7 mouse cellular contexts compared by ENCODE assay signal in the genomic region with DNA sequence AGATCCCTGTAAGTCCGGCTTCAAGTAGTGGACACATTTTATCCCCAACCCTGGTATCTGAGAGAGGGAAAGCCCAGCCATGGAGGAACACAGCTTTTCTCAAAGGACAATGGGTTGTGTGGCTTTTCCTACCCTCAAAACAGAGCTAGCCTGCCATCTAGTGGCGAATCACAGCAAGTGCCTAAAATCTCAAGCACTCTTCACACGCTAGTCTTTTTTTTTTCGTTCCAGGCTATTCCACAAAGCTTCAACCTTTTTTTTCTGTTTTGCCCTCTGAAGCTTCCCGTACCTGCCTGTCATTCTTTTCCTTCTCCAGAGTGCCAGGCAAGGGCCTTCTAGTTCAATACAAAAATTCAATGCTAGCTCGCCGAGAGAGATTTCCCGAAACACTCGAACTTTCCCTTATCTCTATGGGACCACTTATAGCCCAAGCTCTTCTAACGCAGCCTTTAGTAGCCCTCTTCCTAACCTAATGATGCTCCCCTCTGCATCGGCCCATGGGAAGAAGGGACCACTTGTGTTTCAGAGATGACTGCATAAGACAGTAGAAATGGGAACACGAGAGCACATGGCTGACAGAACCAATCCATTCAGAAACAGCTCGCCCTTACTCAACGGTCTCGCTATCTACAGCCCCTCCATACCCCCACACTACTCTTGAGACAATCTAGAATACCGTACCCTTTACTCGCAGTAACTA. TPM values are rescaled to one million over a fixed set of nuclear protein-coding genes. Genes with fewer than 3 reads are reported as not detected.
DNase-seq lines count a peak whose midpoint lies in the region; ATAC-seq lines count a peak whose summit lies in the region.

No protein-coding gene starts in this region.

- H3K4me3 ChIP-seq in embryonic facial prominence, embryonic 11.5 days (ENCODE audit: low read depth, low read length), result peak overlapping the region; percentile 47
- peak overlapping the region; percentile 70 for H3K4me3 ChIP-seq in limb, embryonic 11.5 days (ENCODE audit: low read depth, low read length)
- peak overlapping the region; percentile 71 for H3K4me3 ChIP-seq in midbrain, embryonic 13.5 days (replicated peaks)

- no peaks in the 10 kb centered on the region for H3K9me3 ChIP-seq in embryonic facial prominence, embryonic 11.5 days (replicated peaks; ENCODE audit: control insufficient read depth, low read length)
- no peaks in the 10 kb centered on the region for H3K9me3 ChIP-seq in limb, embryonic 11.5 days (ENCODE audit: control insufficient read depth, low read length)
- H3K9me3 ChIP-seq in midbrain, embryonic 13.5 days, result no peaks in the 10 kb centered on the region

- H3K9ac ChIP-seq in embryonic facial prominence, embryonic 11.5 days (replicated peaks; ENCODE audit: low read length), result peak overlapping the region; percentile 75
- peak overlapping the region; percentile 59 for H3K9ac ChIP-seq in limb, embryonic 11.5 days (ENCODE audit: low read length)
- peak overlapping the region; percentile 76 for H3K9ac ChIP-seq in midbrain, embryonic 13.5 days (replicated peaks)

- H3K27ac ChIP-seq in embryonic facial prominence, embryonic 11.5 days (replicated peaks; ENCODE audit: low read depth, low read length), result no peak overlapping the region
- H3K27ac ChIP-seq in limb, embryonic 11.5 days (replicated peaks; ENCODE audit: low read depth, low read length), result no peak overlapping the region
- H3K27ac ChIP-seq in midbrain, embryonic 13.5 days, result peak overlapping the region; percentile 93

- ATAC-seq in embryonic facial prominence, embryonic 11.5 days (replicated peaks; ENCODE audit: insufficient number of reproducible peaks, low FRiP score, low TSS enrichment, low read depth), result peak; percentile 40; the same call in 1 of the 2 replicates
- peak; percentile 19; the same call in 1 of the 2 replicates for ATAC-seq in limb, embryonic 11.5 days (ENCODE audit: insufficient number of reproducible peaks, low FRiP score, low TSS enrichment, low read depth)
- peak; percentile 65 for ATAC-seq in midbrain, embryonic 13.5 days

- no peaks in the 10 kb centered on the region for H3K4me1 ChIP-seq in embryonic facial prominence, embryonic 11.5 days (ENCODE audit: control insufficient read depth, insufficient read depth, low read length)
- 0 out of 2 replicates have a peak, but pooled peaks cover 4% of the 10 kb centered on the region for H3K4me1 ChIP-seq in limb, embryonic 11.5 days (ENCODE audit: control insufficient read depth, insufficient read depth, low read length)
- H3K4me1 ChIP-seq in midbrain, embryonic 13.5 days (replicated peaks), result peaks cover 24% of the 10 kb centered on the region

- H3K27me3 ChIP-seq in embryonic facial prominence, embryonic 11.5 days (ENCODE audit: control insufficient read depth, insufficient read depth, low read length), result no peaks in the 10 kb centered on the region
- H3K27me3 ChIP-seq in limb, embryonic 11.5 days (ENCODE audit: control insufficient read depth, insufficient read depth, low read length), result no peaks in the 10 kb centered on the region
- no peaks in the 10 kb centered on the region for H3K27me3 ChIP-seq in midbrain, embryonic 13.5 days

- 5% methylated on average over 17 of the region's 17 CpGs for WGBS in embryonic facial prominence, embryonic 11.5 days
- 5% methylated on average over 17 of the region's 17 CpGs for WGBS in limb, embryonic 11.5 days
- 1% methylated on average over 17 of the region's 17 CpGs for WGBS in midbrain, embryonic 13.5 days

- peak; percentile 73 for DNase-seq in adrenal gland, postnatal 25 days
- peak; percentile 91 for DNase-seq in embryonic facial prominence, embryonic 11.5 days (ENCODE audit: low spot score)
- DNase-seq in heart, adult 18-20 months, result peak; percentile 81 to 90
- DNase-seq in kidney, adult 18-20 months, result peak; percentile 78
- DNase-seq in limb, embryonic 11.5 days (ENCODE audit: low spot score), result peak; percentile 85
- DNase-seq in spleen, adult 12 weeks (ENCODE audit: low spot score), result peak; percentile 61

- H3K4me2 ChIP-seq in embryonic facial prominence, embryonic 11.5 days (ENCODE audit: low read depth, low read length), result peak overlapping the region; percentile 68
- H3K4me2 ChIP-seq in limb, embryonic 11.5 days (ENCODE audit: low read depth, severe bottlenecking), result peak overlapping the region; percentile 88
- H3K4me2 ChIP-seq in midbrain, embryonic 13.5 days (replicated peaks), result peak overlapping the region; percentile 66

- H3K36me3 ChIP-seq in embryonic facial prominence, embryonic 11.5 days (replicated peaks; ENCODE audit: control insufficient read depth, insufficient read depth, low read depth, low read length), result no peaks in the 10 kb centered on the region
- no peaks in the 10 kb centered on the region for H3K36me3 ChIP-seq in limb, embryonic 11.5 days (ENCODE audit: control insufficient read depth, insufficient read depth, low read length)
- peaks cover 17% of the 10 kb centered on the region; the same call in 1 of the 2 replicates for H3K36me3 ChIP-seq in midbrain, embryonic 13.5 days

RNA-seq across cellular contexts. Expression of a gene that starts 0.9 kb away (rescaled TPM):
- total RNA-seq in adrenal gland, postnatal 25 days (2021), result 114 and 132 TPM in 2 replicates
- 160 and 172 TPM in 2 replicates for polyA plus RNA-seq in embryonic facial prominence, embryonic 11.5 days (2014; fragmentation: Nextera tagmentation; extraction: Ambion mirVana)
- 10 to 100 TPM; 28.6 to 28.7 TPM for total RNA-seq in heart, adult 18-20 months (2021)
- 164 and 171 TPM in 2 replicates for polyA plus RNA-seq in limb, embryonic 11.5 days (2014; fragmentation: Nextera tagmentation; extraction: Ambion mirVana)
- 134 and 137 TPM in 2 replicates for polyA plus RNA-seq in midbrain, embryonic 13.5 days (2015; fragmentation: Nextera tagmentation; extraction: Ambion mirVana)

RNA-seq across cellular contexts. Expression of a gene that starts 6.5 kb away (rescaled TPM):
- 378 and 463 TPM in 2 replicates for total RNA-seq in adrenal gland, postnatal 25 days (2021)
- polyA plus RNA-seq in embryonic facial prominence, embryonic 11.5 days (2014; fragmentation: Nextera tagmentation; extraction: Ambion mirVana), result 760 and 783 TPM in 2 replicates
- 10 to 100 TPM; 41.2 to 48.5 TPM for total RNA-seq in heart, adult 18-20 months (2021)
- 903 and 919 TPM in 2 replicates for polyA plus RNA-seq in limb, embryonic 11.5 days (2014; fragmentation: Nextera tagmentation; extraction: Ambion mirVana)
- polyA plus RNA-seq in midbrain, embryonic 13.5 days (2015; fragmentation: Nextera tagmentation; extraction: Ambion mirVana), result 599 and 627 TPM in 2 replicates

RNA-seq across cellular contexts. Expression of a gene that starts 32.4 kb away (rescaled TPM):
- total RNA-seq in adrenal gland, postnatal 25 days (2021), result 208 and 254 TPM in 2 replicates
- 73.6 and 78.3 TPM in 2 replicates for polyA plus RNA-seq in embryonic facial prominence, embryonic 11.5 days (2014; fragmentation: Nextera tagmentation; extraction: Ambion mirVana)
- total RNA-seq in heart, adult 18-20 months (2021), result 10 to 100 TPM; 81.9 to 86.8 TPM
- polyA plus RNA-seq in limb, embryonic 11.5 days (2014; fragmentation: Nextera tagmentation; extraction: Ambion mirVana), result 61.0 and 61.1 TPM in 2 replicates
- polyA plus RNA-seq in midbrain, embryonic 13.5 days (2015; fragmentation: Nextera tagmentation; extraction: Ambion mirVana), result 114 and 122 TPM in 2 replicates

RNA-seq across cellular contexts. Expression of a gene that starts 39.4 kb away (rescaled TPM):
- 82.0 and 85.8 TPM in 2 replicates for total RNA-seq in adrenal gland, postnatal 25 days (2021)
- 228 and 232 TPM in 2 replicates for polyA plus RNA-seq in embryonic facial prominence, embryonic 11.5 days (2014; fragmentation: Nextera tagmentation; extraction: Ambion mirVana)
- 10 to 100 TPM; 17.2 to 19.3 TPM for total RNA-seq in heart, adult 18-20 months (2021)
- polyA plus RNA-seq in limb, embryonic 11.5 days (2014; fragmentation: Nextera tagmentation; extraction: Ambion mirVana), result 246 and 268 TPM in 2 replicates
- 401 and 405 TPM in 2 replicates for polyA plus RNA-seq in midbrain, embryonic 13.5 days (2015; fragmentation: Nextera tagmentation; extraction: Ambion mirVana)
